Mouse (Mus musculus) embryonic fibroblast, embryonic 13.5 days (primary cell): ENCODE data around the gene Psmd12.

Experiments used
- CTCF ChIP-seq: IDR thresholded peaks from 2 replicates; pipeline ENCODE4 v1.5.1; 2011; ENCODE audit warnings: mild to moderate bottlenecking, control low read depth, low read length, moderate library complexity, borderline replicate concordance; ENCODE audit not compliant: insufficient read depth
- POLR2A ChIP-seq: IDR thresholded peaks from 2 replicates; pipeline ENCODE4 v1.6.1; 2011; ENCODE audit warnings: low read depth, mild to moderate bottlenecking, control low read depth, low read length, moderate library complexity

- TF ChIP-seq CTCF (no peak), POLR2A (no peak)
Measured at GRCm38 (mm10) chr11:107532271-107532670, 53.0 kb downstream of the Psmd12 start.
